Mouse (Mus musculus): ENCODE data around the gene Ift122. TPM values are rescaled to one million over a fixed set of nuclear protein-coding genes. Genes with fewer than 3 reads are reported as not detected.

Gene Ift122
- polyA plus RNA-seq, 1 experiment = 3.7 TPM

DNA sequence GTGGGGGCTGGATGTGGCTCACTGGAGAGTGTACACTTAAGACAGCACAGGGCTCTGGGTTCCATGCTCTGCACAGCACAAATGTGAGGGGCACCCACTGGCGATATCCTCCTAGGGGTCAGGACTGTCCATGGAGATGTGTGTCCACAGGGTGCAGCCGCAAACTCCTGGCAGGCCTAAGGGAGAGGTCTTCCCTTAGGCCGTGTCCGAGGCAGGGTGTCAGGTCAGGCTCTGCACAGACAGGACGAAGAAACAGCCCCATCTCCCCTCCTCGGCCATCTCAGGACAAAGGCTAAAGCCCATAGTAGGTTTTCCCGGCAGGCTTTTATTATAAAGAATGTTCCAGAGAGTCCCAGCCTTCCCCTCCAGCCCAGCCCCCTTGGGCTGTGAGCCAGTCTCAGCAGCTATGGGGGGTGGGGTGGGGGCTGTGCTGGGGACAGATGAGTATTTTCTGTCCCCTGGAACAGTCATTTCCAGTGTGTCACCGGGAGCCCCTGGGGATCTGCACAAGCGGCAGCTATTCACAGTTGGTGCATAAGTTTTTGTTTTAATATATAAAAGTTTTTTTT is 101.3 kb downstream of the Ift122 start:
- DNase-seq (ENCODE audit: low read depth, low spot score) = no peak
- WGBS = 74% methylated on average over 9 of the region's 9 CpGs

DNA sequence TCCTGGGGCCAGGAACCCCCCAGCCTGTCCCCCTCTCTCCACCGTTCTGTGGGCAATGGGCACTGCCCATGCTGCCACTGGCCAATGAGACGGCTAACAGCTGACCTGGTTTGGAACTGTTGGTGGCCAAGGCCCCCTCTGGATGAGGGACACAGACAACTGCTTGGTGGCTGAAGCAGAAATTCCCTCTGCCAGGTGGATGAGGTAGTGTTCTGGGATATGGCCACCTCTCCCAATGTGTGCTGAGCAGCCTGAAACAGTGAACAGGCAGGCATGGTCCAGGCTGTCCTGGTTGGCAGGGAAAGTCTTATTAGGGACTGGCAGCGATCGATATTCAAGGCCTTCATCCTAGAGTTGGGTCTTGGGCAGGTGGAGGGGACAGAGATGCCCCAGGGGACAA is 101.9 kb downstream of the Ift122 start:
- 91% methylated on average over 4 of the region's 4 CpGs for WGBS
- no peak for DNase-seq (ENCODE audit: low read depth, low spot score)

DNA sequence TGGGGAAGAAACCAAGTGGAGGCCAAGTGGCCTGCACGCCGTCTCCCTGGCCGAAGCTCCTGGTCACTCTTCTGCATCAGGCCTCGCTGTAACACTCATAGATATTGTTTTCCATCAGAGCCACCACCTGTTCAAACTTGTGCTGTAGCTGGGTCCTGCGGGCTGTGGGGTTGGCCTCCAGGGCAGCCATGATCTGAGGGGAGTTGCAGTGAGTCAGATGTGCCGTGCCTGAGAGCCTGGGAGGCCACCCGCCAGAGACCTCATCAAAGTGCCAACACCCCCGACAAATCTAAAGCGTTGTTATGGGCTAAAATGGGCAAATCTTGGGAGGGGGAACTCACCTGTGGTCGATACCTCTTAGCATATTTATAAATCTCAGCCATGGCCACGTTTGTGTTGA is 102.4 kb downstream of the Ift122 start:
- no peak for DNase-seq (ENCODE audit: low read depth, low spot score)
- 80% methylated on average over 11 of the region's 11 CpGs for WGBS

DNA sequence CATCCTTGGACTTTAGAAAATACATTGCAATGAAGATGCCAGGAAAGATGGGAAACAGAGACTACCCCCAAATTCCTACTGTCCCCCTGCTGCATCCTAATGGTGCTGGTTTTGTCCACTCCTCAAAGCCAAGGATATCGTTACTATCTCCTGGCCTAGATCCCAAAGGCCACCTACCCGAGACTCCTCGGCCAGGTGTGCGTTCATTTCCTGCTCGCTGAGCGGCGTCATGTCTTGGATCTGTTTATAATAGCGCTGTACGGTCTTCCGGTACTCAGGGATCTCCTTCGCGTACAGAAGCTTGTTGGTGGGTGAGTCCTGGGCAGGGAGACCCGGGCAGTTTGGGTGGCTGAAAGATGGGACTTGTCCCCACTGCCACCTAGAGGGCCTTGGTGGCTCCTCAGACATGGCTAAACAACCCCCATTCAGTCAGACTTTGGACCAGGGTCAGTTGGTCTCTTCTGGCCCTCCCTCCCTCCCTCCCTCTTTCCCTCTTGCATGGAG is 103.2 kb downstream of the Ift122 start:
- WGBS = 26% methylated on average over 13 of the region's 13 CpGs
- DNase-seq (ENCODE audit: low read depth, low spot score) = no peak

DNA sequence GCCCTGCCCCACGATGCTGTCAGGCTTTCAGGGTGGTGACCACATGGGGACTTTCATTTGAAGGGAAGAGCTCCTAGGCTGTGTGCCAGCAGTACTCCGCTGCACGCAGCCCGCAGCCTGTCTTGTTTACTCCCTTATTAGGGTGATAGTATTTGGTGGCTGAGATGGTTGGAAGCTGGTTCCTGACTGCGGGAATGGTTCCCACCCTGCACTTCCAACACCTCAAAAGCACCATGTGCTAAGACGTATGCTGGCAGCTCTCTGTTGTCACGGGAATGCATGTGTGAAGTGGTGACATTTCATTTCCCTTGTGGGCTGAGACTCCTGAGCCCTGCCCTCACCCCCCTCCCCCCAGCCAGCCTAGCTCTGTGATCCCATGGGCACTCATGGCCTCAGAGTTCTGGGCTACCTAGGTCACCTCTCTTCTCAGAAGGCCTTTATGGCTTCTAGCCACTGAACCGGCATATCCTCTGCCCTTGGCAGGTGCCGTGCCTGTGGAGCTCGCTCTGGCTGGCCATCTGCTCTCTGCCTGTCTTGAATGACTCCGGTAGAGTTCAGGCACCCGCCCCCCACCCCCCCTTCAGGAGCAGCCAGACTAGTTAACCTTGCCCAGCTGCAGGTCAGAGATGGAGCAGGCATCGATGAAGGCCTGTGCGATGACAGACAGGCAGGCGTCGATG is 103.8 kb downstream of the Ift122 start:
- DNase-seq (ENCODE audit: low read depth, low spot score) = no peak
- 38% methylated on average over 16 of the region's 16 CpGs for WGBS

DNA sequence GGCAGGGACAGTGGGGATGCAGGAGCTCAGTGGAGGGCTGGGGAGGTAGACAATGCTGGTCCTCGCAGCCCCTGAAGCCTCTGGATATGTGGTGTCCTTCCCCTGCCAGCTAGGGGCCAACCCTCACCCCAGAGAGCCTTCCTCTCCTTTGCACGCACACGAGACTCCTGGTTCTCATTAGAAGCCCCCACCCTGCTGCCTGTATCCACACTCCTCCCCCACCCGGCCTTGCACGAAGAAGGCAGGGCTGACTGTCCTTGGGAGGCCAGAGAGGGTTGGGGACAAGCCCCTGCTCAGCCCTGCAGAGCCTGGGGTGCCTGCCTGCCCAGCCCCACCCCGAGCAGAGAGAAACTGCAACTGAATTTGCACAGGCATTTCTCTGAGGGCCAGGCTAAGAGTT is 104.4 kb downstream of the Ift122 start:
- 70% methylated on average over 6 of the region's 6 CpGs for WGBS
- no peak for DNase-seq (ENCODE audit: low read depth, low spot score)

DNA sequence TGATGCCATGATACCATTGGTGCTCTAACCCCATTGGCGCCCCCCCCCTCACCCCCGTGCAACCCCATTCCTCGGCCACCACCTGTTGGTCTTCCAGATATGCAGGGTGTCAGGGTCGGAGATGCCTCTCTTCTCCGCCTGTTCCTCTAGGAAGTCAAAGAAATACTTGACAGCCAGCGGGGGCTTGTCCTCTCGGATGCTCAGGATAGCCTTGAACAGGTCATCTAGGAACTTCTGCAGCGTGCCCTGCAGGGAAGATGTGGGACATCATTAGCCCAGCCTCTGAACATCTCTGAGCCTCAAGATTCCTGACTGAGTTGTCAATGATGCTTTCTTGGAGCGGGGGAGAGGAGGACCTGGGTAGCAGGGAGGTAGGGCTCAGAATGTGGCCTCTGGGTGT is 105.2 kb downstream of the Ift122 start:
- 87% methylated on average over 9 of the region's 9 CpGs for WGBS
- DNase-seq (ENCODE audit: low read depth, low spot score) = no peak

DNA sequence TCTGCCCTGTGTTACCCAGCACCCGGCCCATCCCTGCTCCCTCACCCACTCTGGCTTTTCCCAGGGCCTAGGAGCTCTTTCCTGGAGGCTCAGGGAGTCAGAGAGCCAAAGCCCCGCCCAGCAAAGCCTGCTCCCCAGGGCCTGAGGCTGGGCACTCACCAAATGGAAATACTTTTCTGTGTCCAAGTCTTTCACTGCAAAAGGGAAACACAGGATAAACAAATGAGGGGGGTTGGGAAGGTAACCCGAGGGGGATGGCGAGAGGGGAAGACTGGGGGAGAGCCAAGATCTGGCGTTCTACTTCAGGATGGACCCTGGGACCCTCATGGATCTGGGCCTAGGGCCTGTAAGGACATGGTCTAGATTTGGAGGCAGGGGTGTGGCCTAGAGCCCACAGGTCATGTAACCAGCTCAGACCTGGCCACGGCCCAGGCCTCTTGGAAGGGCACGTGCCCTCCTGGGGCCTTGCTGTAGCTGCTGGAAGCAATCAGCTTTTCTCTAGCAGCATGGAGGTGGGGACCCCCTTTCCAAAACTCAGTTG is 106.0 kb downstream of the Ift122 start:
- no peak for DNase-seq (ENCODE audit: low read depth, low spot score)
- WGBS = 50% methylated on average over 7 of the region's 7 CpGs

DNA sequence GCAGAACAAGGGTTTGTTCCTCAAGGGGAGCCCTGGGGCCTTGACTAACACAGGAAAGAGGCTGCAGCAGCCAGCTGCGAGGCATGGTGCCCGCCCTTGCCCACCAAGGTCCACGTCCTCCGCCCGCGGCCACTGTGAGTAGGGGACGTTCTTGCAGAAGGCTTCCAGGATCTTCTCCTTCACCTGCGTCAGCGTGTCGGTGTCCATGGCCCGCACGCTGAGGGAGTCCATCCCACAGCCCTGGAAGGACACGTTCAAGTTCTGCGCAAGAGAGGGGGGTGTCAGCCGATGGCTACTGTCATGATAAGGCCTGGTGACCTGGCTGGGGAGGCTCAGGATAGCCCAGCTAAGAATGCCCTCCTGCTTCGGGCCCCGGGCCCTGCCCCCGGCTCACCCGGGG is 107.1 kb downstream of the Ift122 start:
- no peak for DNase-seq (ENCODE audit: low read depth, low spot score)
- WGBS = 89% methylated on average over 19 of the region's 19 CpGs

DNA sequence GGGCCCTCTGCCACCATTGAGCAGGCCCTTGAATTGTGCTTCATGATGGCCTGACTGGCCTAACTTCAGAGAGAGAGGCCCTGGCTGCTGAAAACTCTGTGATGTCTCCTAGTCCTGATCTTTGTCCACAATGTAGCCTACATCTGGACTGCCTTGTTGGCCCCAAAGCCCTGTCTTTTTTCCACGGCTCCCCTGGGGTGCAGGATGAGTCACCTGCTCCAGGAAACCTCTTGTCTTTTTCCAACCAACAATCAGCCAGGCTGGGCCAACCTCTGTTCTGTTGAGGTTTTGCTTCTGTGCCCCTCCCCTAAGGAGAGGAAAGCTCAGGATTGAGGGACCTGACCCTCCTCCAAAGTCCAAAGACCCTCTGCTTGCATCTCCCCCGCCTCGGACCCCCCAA is 108.5 kb downstream of the Ift122 start:
- 65% methylated on average over 3 of the region's 3 CpGs for WGBS
- DNase-seq (ENCODE audit: low read depth, low spot score) = no peak

DNA sequence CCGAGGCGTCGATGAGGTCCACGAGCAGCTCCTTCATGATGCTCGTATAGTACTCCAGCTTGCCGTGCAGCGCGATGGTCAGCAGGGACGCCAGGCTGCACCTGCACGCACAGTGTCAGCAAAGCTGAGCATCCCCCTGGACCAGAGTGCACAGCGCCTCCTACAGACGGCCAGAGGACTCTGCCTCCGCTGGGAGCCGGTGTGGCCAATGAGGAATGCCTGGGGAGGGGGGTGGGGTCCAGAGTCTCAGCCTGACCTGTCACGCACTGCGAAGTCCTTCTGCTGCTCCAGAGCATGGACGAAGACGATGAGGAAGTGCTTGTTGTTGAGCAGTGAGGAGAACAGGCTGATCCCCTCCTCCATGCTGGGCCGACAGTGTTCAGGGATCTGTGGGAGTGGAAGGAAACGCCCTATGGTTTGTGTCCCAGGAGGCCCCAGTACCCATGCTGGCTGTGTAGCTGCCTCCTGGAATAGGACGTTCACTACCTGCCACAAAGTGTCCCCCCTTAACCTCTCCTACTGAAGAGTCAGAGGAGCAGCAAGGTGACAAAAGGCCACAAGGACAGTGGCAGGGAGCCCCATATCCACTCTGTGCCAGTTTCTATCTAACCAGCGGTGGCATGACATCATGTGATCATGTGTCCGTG is 109.3 kb downstream of the Ift122 start:
- WGBS = 39% methylated on average over 23 of the region's 23 CpGs
- no peak for DNase-seq (ENCODE audit: low read depth, low spot score)

DNA sequence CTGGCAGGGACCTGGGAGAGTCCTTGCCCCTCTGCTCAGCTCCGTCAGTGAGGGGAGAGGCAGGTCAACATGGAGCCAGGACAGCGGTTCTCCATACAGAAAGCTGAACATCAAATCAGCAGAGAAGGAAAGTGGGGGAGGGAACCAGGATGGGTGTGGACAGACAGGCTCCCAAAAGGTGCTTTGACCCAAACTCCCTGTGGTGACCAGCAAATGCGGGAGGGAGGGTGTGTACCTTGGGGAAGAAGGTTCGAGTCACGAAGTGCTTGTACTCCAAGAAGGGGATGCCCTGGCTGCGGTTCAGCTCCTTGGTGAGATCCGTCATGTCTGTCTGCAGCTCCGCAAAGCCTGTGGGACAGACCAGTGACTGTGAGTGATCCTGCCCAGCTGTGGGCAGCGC is 110.4 kb downstream of the Ift122 start:
- no peak for DNase-seq (ENCODE audit: low read depth, low spot score)
- 83% methylated on average over 9 of the region's 9 CpGs for WGBS

DNA sequence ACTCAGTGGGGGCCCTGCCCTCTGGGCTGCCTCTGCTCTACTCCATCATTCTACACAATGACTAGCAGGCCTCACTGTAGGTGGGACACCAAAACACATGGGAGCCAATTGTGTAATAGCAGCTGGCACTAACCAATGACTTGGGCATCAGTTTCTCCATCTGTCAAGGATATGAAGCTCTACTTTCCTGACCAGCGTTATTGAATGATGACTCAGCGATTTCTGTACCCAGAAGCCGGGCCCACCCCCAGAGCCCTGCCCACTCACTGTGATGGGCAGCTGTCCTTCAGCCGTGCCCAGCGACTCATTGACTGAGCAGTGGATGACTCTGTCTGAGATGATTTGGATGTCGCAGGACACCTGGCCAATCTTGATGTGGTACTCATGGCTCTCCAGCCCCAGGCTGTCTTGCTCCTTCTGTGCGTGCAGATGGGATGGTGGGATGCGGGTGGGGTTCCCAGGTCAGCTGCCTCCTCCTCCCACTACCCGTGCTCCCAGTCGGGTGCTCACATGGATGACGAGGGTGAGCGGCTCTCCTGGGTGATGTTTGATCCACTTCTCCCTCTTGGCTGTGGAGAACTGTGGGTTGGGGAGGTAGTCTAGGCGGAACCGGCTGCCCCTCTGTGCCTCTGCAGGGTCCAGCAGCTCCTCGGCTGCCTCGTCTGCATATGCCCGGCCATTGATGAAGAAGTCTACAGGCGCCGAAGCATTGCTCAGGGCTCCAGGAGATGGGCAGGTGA is 113.1 kb downstream of the Ift122 start:
- 89% methylated on average over 19 of the region's 19 CpGs for WGBS

DNA sequence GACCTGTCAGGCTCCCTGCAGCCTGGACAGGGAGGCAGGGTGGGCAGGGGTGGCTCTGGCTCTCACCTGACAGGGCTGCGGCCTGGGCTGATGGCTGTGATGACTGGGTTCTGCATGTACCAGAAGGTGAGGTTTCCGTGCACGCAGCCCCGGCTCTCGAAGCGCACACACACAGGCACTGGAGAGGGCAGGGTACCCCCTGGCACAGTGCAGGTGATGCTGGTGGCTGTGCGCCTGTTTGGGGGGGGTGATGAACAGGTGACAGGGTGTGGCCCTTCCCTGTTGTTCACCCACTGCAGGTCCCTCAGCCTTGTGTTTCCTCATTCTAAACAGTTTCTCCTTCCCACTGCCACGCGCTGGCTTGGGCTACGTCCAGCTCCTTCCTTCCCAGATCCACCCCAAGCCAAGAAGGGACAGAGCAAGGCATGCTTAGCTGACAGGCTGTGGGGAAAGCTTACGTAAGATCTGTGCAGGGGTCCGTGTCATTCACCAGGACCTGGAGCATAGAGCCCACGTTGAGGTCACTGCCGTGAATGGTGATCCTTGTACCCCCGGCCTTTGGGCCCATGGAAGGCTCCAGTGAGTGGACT is 114.1 kb downstream of the Ift122 start:
- 76% methylated on average over 15 of the region's 15 CpGs for WGBS
- no peak for DNase-seq (ENCODE audit: low read depth, low spot score)

More for the DNA sequence above, 113.1 kb downstream of the Ift122 start:
- no peak for DNase-seq (ENCODE audit: low read depth, low spot score)

DNA sequence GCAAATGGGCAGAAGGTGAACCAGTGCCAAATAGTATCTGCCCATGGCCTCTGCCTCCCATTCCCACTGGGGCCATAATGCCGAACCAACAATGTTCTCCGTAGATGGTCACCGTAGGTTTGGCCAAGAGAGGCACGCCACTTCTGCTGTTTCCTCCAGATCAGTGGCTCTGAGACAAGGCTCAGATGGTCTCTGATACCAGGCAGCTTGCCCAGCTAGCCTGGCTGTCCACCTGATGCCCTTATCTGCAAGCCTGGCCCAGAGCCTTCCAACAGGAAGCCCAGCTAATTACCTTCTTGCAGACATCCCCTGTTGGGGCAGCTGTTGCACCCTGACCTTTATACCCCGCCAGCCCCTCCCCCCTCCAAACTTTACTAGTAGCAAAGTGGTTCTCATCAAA is 114.8 kb downstream of the Ift122 start:
- WGBS = 53% methylated on average over 5 of the region's 5 CpGs

DNA sequence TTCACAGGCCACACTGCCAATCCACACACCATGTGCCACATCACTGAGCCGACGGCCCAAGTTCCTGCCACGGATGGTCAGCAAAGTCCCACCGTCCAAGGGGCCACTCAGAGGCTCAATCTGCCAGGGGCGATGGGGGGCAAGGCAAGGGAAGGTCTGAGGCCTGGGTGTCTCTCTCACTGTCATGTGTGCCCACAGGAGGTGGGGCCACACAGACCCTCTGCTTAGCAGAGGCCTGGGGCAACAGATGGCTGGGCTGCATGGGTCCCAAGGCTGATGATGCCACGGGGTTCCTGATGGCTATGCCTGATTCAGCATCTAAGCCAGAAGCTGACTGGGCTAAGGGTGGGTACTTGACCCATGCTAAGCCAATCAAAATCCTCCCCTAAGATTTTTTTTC is 115.4 kb downstream of the Ift122 start:
- no peak for DNase-seq (ENCODE audit: low read depth, low spot score)
- 86% methylated on average over 6 of the region's 6 CpGs for WGBS

More for the DNA sequence above, 114.8 kb downstream of the Ift122 start:
- no peak for DNase-seq (ENCODE audit: low read depth, low spot score)

DNA sequence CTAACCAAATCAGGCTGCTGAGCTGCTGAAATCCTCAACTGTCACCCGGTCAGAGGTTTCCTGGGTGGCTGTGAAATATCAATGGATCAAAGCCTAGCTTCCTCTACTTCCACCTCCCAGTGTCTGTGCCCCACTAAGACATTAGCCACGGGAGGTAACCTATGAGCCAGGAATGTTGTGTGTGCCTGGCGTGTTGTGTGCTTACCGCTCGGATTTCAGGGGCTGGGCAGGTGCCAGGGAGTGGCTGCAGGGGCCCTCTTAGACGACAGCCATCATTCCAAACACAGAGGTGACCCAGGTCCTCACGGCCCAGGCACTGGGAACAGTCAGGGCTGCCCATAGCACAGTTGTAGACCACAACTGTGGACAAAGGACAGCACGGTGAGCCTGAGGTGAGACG is 115.8 kb downstream of the Ift122 start:
- no peak for DNase-seq (ENCODE audit: low read depth, low spot score)
- 66% methylated on average over 9 of the region's 9 CpGs for WGBS

DNA sequence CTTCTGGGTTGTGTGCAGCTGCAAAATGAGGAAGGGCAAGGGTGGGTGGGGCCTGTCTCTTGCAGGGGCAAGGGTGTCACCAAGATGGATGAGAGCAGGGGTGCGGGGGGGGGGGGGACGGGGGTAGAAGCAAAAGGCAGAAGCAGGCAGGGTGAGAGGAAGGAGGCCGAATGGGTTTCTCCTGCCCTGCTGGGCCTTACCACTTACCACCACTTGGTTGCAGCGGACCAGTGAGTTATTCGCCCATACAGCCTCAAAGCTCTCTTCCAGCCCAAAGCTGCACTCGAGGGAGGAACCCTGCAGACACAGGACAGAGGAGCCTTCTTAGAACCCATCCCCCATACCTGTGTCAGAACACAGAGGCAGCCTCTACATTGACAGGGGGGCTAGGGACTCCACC is 116.7 kb downstream of the Ift122 start:
- WGBS = 81% methylated on average over 6 of the region's 6 CpGs
- DNase-seq (ENCODE audit: low read depth, low spot score) = no peak

DNA sequence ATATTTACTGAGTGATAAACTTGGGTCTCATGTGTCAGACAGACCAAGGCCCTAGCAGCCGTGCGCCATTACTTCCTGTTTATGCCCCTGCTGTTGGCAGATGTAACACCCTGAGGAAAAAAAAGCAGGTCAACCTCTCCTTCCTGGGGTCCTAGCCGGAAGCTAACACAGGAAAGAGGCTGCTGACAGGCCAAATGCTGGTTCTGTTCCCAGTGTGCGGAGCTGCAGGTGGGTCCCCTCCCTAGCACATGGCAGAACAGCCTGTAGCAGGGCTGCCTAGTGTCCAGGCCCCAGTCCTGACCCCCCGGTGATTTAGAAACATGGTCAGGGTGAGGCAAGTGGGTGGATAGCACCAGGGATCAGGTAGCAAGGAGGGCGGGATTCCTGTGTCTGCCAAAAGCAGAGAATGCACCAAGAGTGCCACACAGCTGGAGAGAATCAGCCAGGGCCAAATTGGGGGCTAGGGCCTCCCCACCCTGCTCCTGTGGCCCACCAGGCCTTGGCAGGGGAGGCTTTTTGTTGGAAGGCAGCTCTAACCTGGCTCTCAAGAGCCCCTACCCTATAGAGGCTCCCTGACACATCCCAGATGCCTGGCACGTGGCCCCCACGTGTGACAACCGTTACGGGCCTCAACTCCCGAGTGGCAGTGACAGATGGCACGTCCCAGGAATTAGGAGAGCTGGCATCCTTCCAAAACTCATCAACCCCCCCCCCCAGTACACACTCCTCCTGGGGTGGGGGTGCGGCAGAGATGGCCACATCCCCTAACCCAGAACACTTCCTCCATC is 118.2 kb downstream of the Ift122 start:
- WGBS = 48% methylated on average over 13 of the region's 13 CpGs
- DNase-seq (ENCODE audit: low read depth, low spot score) = no peak
